Mouse (Mus musculus) heart, embryonic 15.5 days (tissue): Measurements from ENCODE around the gene Sox10. TPM values are rescaled to one million over a fixed set of nuclear protein-coding genes. Genes with fewer than 3 reads are reported as not detected.

Experiments used
- ATAC-seq: fragments of 200-750 bp; cut with Nextera tagmentation; replicated peaks from 2 replicates; pipeline ENCODE4 v1.8.0; 2017; ENCODE audit warnings: low read depth, moderate TSS enrichment; ENCODE audit not compliant: insufficient number of reproducible peaks, insufficient read depth, low FRiP score
- H3K27ac ChIP-seq: fragments of 300-500 bp; sonication (generic); 2 replicates; pipeline ENCODE4 v1.5.1; 2015; ENCODE audit warnings: mild to moderate bottlenecking, inconsistent platforms
- H3K27me3 ChIP-seq: fragments of 300-500 bp; sonication (generic); 2 replicates; pipeline ENCODE4 v1.6.1; 2015; ENCODE audit warnings: inconsistent platforms
- H3K36me3 ChIP-seq: fragments of 300-500 bp; sonication (generic); 2 replicates; pipeline ENCODE4 v1.6.1; 2015; ENCODE audit warnings: mild to moderate bottlenecking, inconsistent platforms
- H3K4me1 ChIP-seq: fragments of 300-500 bp; sonication (generic); replicated peaks from 2 replicates; pipeline ENCODE4 v1.6.1; 2015; ENCODE audit warnings: inconsistent platforms
- H3K4me2 ChIP-seq: fragments of 300-500 bp; sonication (generic); 2 replicates; pipeline ENCODE4 v1.6.1; 2015; ENCODE audit warnings: inconsistent platforms, mild to moderate bottlenecking, moderate library complexity
- H3K4me3 ChIP-seq: fragments of 300-500 bp; sonication (generic); 2 replicates; pipeline ENCODE4 v1.5.1; 2015; ENCODE audit warnings: mild to moderate bottlenecking, inconsistent platforms
- H3K9ac ChIP-seq: fragments of 300-500 bp; sonication (generic); 2 replicates; pipeline ENCODE4 v1.6.1; 2015; ENCODE audit warnings: mild to moderate bottlenecking, inconsistent platforms
- H3K9me3 ChIP-seq: fragments of 300-500 bp; sonication (generic); replicated peaks from 2 replicates; pipeline ENCODE4 v1.6.1; 2016; ENCODE audit warnings: inconsistent platforms
- WGBS: fragments of 180-500 bp; shearing (Covaris S2); methylation state at CpG from one replicate; pipeline ENCODE4 v1.1.7; 2015; ENCODE audit warnings: mixed read lengths; 5-methylcytosine and 5-hydroxymethylcytosine counted together
- polyA plus RNA-seq: library from polyadenylated mRNA; unstranded; fragments of >200 nt; fragmentation: Nextera tagmentation; extraction: Ambion mirVana; gene quantifications from 2 replicates; pipeline ENCODE4 v1.2.1, GENCODE M21; 2015

Gene Sox10
- 0.45 and 1.3 TPM in 2 replicates for polyA plus RNA-seq

GRCm38 (mm10) chr15:79165140-79165539, at the start of gene Sox10:
TSS of gene Sox10 (minus strand) at chr15:79165240.
- no peaks in the 10 kb centered on the region for H3K36me3 ChIP-seq
- no peak within 1 kb of the TSS for H3K4me3 ChIP-seq
- H3K27ac ChIP-seq = no peak within 1 kb of the TSS
- H3K9ac ChIP-seq = no peak within 1 kb of the TSS
- no peak for ATAC-seq
- no peak within 1 kb of the TSS for H3K4me2 ChIP-seq
- peaks cover 15% of the 10 kb centered on the region for H3K4me1 ChIP-seq
- peaks cover 80% of the 10 kb centered on the region for H3K27me3 ChIP-seq
- no peaks in the 10 kb centered on the region for H3K9me3 ChIP-seq
- WGBS = 56% methylated on average over 5 of the region's 5 CpGs

DNA sequence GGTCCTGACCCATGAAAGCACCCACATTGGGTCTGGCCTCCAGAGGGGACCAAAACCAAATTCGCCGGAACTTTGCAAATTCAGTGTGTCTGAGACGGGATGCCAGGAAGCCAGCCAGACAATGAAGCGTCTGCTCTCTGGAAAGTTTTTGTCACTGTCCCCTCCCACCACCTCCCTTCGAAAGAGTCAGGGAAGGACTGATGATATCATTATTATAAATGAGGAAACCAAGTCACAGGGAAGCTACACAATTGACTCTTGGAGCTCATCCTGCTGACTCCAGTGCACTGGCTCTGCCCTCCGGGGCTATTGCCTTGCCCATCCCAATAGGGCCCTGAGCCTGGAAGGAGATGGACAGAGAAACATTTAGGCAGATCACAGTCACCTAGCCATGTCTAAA, 48.6 kb upstream of the Sox10 start:
- Histone ChIP-seq H3K4me2 (no peak overlapping the region), H3K9ac (no peak overlapping the region), H3K4me1 (peaks cover 7% of the 10 kb centered on the region; the same call in 1 of the 2 replicates), H3K27ac (no peak overlapping the region), H3K27me3 (no peaks in the 10 kb centered on the region), H3K4me3 (no peak overlapping the region), H3K36me3 (no peaks in the 10 kb centered on the region), H3K9me3 (no peaks in the 10 kb centered on the region)
- no peak for ATAC-seq
- 59% methylated on average over 6 of the region's 6 CpGs for WGBS

- no peak overlapping the region for H3K9ac ChIP-seq
- no peak overlapping the region for H3K27ac ChIP-seq
- no peak overlapping the region for H3K4me2 ChIP-seq
- no peaks in the 10 kb centered on the region for H3K36me3 ChIP-seq
- WGBS = 88% methylated on average over 26 of the region's 26 CpGs
- H3K4me1 ChIP-seq = peaks cover 7% of the 10 kb centered on the region; the same call in 1 of the 2 replicates
- ATAC-seq = no peak
- no peaks in the 10 kb centered on the region for H3K27me3 ChIP-seq
- no peaks in the 10 kb centered on the region for H3K9me3 ChIP-seq
- no peak overlapping the region for H3K4me3 ChIP-seq
These were observed 47.9 kb upstream of the Sox10 start for GRCm38 (mm10) chr15:79212750-79213446.

GRCm38 (mm10) chr15:79210357-79210756, 45.3 kb upstream of the Sox10 start:
- Histone ChIP-seq H3K9me3 (no peaks in the 10 kb centered on the region), H3K9ac (no peak overlapping the region), H3K4me2 (no peak overlapping the region), H3K36me3 (no peaks in the 10 kb centered on the region), H3K27me3 (no peaks in the 10 kb centered on the region), H3K4me1 (peaks cover 7% of the 10 kb centered on the region; the same call in 1 of the 2 replicates), H3K4me3 (no peak overlapping the region), H3K27ac (no peak overlapping the region)
- no peak for ATAC-seq
- WGBS = 45% methylated on average over 2 of the region's 2 CpGs

- H3K4me1 ChIP-seq = peaks cover 7% of the 10 kb centered on the region; the same call in 1 of the 2 replicates
- no peak overlapping the region for H3K4me3 ChIP-seq
- no peak overlapping the region for H3K4me2 ChIP-seq
- no peak for ATAC-seq
- WGBS = 68% methylated on average over 27 of the region's 27 CpGs
- no peak overlapping the region for H3K27ac ChIP-seq
- no peaks in the 10 kb centered on the region for H3K9me3 ChIP-seq
- no peak overlapping the region for H3K9ac ChIP-seq
- no peaks in the 10 kb centered on the region for H3K36me3 ChIP-seq
- no peaks in the 10 kb centered on the region for H3K27me3 ChIP-seq
These were observed 43.9 kb upstream of the Sox10 start for GRCm38 (mm10) chr15:79208758-79209439.

DNA sequence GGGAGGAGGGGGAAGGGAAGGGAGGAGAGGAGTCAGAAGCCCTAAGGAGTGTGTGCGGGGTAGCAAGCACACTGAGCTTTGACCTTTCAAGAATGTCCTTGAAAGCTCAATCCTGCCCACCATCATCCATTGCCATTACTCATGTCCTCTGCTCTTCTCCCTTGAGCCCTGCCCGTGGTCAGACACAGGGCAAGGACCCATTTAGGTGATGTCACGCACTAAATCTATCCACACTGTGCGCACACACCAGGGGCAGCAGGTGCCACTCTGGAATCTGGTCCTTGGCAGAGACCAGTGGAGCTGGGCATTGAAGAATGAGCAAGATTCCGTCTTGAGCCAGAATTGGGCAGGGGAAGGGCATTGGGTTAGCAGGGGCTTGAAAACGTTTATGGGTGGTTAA, 43.2 kb upstream of the Sox10 start:
- H3K27ac ChIP-seq = no peak overlapping the region
- no peak overlapping the region for H3K9ac ChIP-seq
- no peaks in the 10 kb centered on the region for H3K9me3 ChIP-seq
- H3K4me2 ChIP-seq = no peak overlapping the region
- H3K36me3 ChIP-seq = no peaks in the 10 kb centered on the region
- no peak for ATAC-seq
- H3K27me3 ChIP-seq = peaks cover under 1% of the 10 kb centered on the region; the same call in 1 of the 2 replicates
- peaks cover 7% of the 10 kb centered on the region; the same call in 1 of the 2 replicates for H3K4me1 ChIP-seq
- WGBS = 70% methylated on average over 6 of the region's 6 CpGs
- no peak overlapping the region for H3K4me3 ChIP-seq

GRCm38 (mm10) chr15:79202575-79202974, 37.5 kb upstream of the Sox10 start:
- Histone ChIP-seq H3K4me1 (peaks cover 18% of the 10 kb centered on the region), H3K9ac (no peak overlapping the region), H3K9me3 (no peaks in the 10 kb centered on the region), H3K27me3 (peaks cover 6% of the 10 kb centered on the region; the same call in 1 of the 2 replicates), H3K36me3 (no peaks in the 10 kb centered on the region), H3K27ac (no peak overlapping the region), H3K4me3 (no peak overlapping the region), H3K4me2 (no peak overlapping the region)
- 27% methylated on average over 10 of the region's 10 CpGs for WGBS
- ATAC-seq = no peak

DNA sequence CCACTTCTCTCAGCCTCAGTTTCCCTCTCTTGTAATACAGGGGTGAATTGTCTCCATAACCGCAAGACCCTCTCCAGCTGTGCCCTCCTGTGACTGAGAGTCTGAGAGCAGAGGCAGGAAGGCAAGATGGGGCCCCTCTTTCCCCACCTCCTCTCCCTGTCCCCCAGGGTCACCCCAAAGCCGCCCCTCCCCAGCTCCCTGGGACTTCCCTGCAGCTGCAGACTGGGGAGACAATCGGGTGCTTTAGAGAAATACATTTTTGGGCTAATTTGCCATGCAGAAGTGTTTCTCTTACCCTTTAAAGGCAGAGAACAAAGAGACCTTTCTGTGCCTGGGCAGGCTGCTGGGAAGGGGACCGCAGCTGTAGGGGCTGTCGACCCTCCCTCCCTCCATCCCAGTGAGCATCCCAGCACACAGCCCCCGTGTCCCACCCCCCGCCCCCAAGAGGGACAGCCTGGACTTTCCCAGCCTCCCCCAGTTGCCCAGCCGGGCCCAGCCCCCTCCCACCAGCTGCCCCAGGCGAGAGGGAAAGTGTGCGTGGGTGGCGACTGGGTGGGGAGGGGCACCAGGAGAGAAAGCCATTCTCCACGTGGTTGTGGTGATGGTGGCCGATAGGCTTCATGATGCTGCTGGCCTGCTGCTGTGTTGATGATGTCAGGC, 36.6 kb upstream of the Sox10 start:
- ATAC-seq = no peak
- no peak overlapping the region for H3K9ac ChIP-seq

GRCm38 (mm10) chr15:79199390-79199976, 34.4 kb upstream of the Sox10 start:
- no peak for ATAC-seq
- no peak overlapping the region for H3K27ac ChIP-seq
- H3K9ac ChIP-seq = no peak overlapping the region
- peaks cover 6% of the 10 kb centered on the region; the same call in 1 of the 2 replicates for H3K27me3 ChIP-seq
- H3K4me3 ChIP-seq = no peak overlapping the region
- 89% methylated on average over 12 of the region's 12 CpGs for WGBS
- no peak overlapping the region for H3K4me2 ChIP-seq
- no peaks in the 10 kb centered on the region for H3K36me3 ChIP-seq
- no peaks in the 10 kb centered on the region for H3K9me3 ChIP-seq
- peaks cover 32% of the 10 kb centered on the region for H3K4me1 ChIP-seq

More for the DNA sequence above, 36.6 kb upstream of the Sox10 start:
- Histone ChIP-seq H3K9me3 (no peaks in the 10 kb centered on the region), H3K4me2 (no peak overlapping the region), H3K36me3 (no peaks in the 10 kb centered on the region), H3K27ac (no peak overlapping the region), H3K4me3 (no peak overlapping the region), H3K27me3 (peaks cover 6% of the 10 kb centered on the region; the same call in 1 of the 2 replicates), H3K4me1 (peaks cover 18% of the 10 kb centered on the region)
- 27% methylated on average over 13 of the region's 13 CpGs for WGBS

GRCm38 (mm10) chr15:79195492-79195891, 30.5 kb upstream of the Sox10 start:
- Histone ChIP-seq H3K9ac (no peak overlapping the region), H3K27ac (peak overlapping the region; percentile 45), H3K36me3 (no peaks in the 10 kb centered on the region), H3K4me3 (no peak overlapping the region), H3K4me2 (no peak overlapping the region), H3K9me3 (no peaks in the 10 kb centered on the region), H3K4me1 (peaks cover 36% of the 10 kb centered on the region), H3K27me3 (no peaks in the 10 kb centered on the region)
- WGBS = 52% methylated on average over 8 of the region's 8 CpGs
- peak; percentile 58 for ATAC-seq

- no peak overlapping the region for H3K4me2 ChIP-seq
- no peak for ATAC-seq
- H3K27me3 ChIP-seq = no peaks in the 10 kb centered on the region
- H3K9ac ChIP-seq = no peak overlapping the region
- peak overlapping the region; percentile 45; the same call in 1 of the 2 replicates for H3K27ac ChIP-seq
- H3K4me3 ChIP-seq = no peak overlapping the region
- H3K9me3 ChIP-seq = no peaks in the 10 kb centered on the region
- no peaks in the 10 kb centered on the region for H3K36me3 ChIP-seq
- H3K4me1 ChIP-seq = peaks cover 36% of the 10 kb centered on the region
- 78% methylated on average over 2 of the region's 2 CpGs for WGBS
These were observed 29.9 kb upstream of the Sox10 start for GRCm38 (mm10) chr15:79194946-79195345.
